Mouse (Mus musculus): ENCODE results near the gene Shroom4. TPM values are rescaled to one million over a fixed set of nuclear protein-coding genes. Genes with fewer than 3 reads are reported as not detected.

The Shroom4 gene
- polyA plus RNA-seq (2014; fragmentation: Nextera tagmentation; extraction: Ambion mirVana): 5.3 and 5.5 TPM in 2 replicates

- Histone ChIP-seq H3K4me2 (ENCODE audit: low read length) (peak within 1 kb of the TSS; percentile 66), H3K27ac (replicated peaks in 1 of 2; ENCODE audit: control insufficient read depth in 1 of 2, insufficient read depth in 1 of 2, low read depth in 2 of 2, low read length in 2 of 2) (peak within 1 kb of the TSS; percentile 77 to 78), H3K36me3 (ENCODE audit: control insufficient read depth, insufficient read depth, low read length) (no peaks in the 10 kb centered on the region), H3K9me3 (ENCODE audit: control insufficient read depth, low read length) (no peaks in the 10 kb centered on the region), H3K4me3 (ENCODE audit: control insufficient read depth in 1 of 2, insufficient read depth in 1 of 2, low read depth in 1 of 2, low read length in 2 of 2) (peak within 1 kb of the TSS; percentile 61 to 85), H3K27me3 (ENCODE audit: control insufficient read depth, insufficient read depth, low read length) (no peaks in the 10 kb centered on the region), H3K9ac (ENCODE audit: low read length) (peak within 1 kb of the TSS; percentile 78), H3K4me1 (ENCODE audit: control insufficient read depth in 2 of 2, insufficient read depth in 2 of 2, low read length in 2 of 2) (peaks cover 4% of the 10 kb centered on the region in 2 experiments; a peak in 2 of 4 replicates)
- ATAC-seq (ENCODE audit: insufficient number of reproducible peaks, insufficient read depth, low FRiP score, low read depth): peak; percentile 92
- 17% methylated on average over 48 of the region's 55 CpGs for WGBS
Observed at GRCm38 (mm10) chrX:6399626-6400397, at the start of gene Shroom4. Shroom4 (plus strand) TSS chrX:6399854.

DNA sequence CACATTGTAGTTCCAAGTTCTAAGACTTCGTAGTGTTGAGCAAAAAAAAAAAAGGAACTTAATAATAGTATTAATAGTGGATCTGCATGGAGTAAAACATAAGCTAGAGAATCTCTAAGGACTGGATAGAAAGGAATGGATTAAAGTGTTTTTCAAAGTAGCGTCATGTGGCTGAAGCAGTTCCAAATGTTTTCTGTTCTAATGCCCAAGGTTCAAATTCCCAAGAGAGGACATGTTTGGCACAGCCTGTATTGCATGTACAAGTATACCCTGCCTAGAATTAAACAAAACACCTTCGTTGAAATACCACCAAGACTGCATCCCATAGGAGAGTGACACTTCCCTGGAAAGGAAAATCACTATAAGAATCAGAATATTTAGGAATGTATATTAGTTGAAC, 42.8 kb upstream of the Shroom4 start:
- WGBS: 69% methylated on average over 3 of the region's 3 CpGs
- Histone ChIP-seq H3K4me1 (ENCODE audit: control insufficient read depth in 2 of 2, insufficient read depth in 2 of 2, low read length in 2 of 2) (no peaks in the 10 kb centered on the region), H3K27me3 (ENCODE audit: control insufficient read depth, insufficient read depth, low read length) (no peaks in the 10 kb centered on the region), H3K4me2 (ENCODE audit: low read length) (no peak overlapping the region), H3K9me3 (ENCODE audit: control insufficient read depth, low read length) (no peaks in the 10 kb centered on the region), H3K36me3 (ENCODE audit: control insufficient read depth, insufficient read depth, low read length) (no peaks in the 10 kb centered on the region), H3K27ac (replicated peaks in 1 of 2; ENCODE audit: control insufficient read depth in 1 of 2, insufficient read depth in 1 of 2, low read depth in 2 of 2, low read length in 2 of 2) (no peak overlapping the region), H3K9ac (ENCODE audit: low read length) (no peak overlapping the region), H3K4me3 (ENCODE audit: control insufficient read depth in 1 of 2, insufficient read depth in 1 of 2, low read depth in 1 of 2, low read length in 2 of 2) (no peak overlapping the region)
- ATAC-seq (ENCODE audit: insufficient number of reproducible peaks, insufficient read depth, low FRiP score, low read depth): no peak

GRCm38 (mm10) chrX:6357503-6358114, 42.0 kb upstream of the Shroom4 start:
- ATAC-seq (ENCODE audit: insufficient number of reproducible peaks, insufficient read depth, low FRiP score, low read depth): no peak
- Histone ChIP-seq H3K4me1 (ENCODE audit: control insufficient read depth in 2 of 2, insufficient read depth in 2 of 2, low read length in 2 of 2) (no peaks in the 10 kb centered on the region), H3K9ac (ENCODE audit: low read length) (no peak overlapping the region), H3K36me3 (ENCODE audit: control insufficient read depth, insufficient read depth, low read length) (no peaks in the 10 kb centered on the region), H3K4me2 (ENCODE audit: low read length) (no peak overlapping the region), H3K27ac (replicated peaks in 1 of 2; ENCODE audit: control insufficient read depth in 1 of 2, insufficient read depth in 1 of 2, low read depth in 2 of 2, low read length in 2 of 2) (no peak overlapping the region), H3K27me3 (ENCODE audit: control insufficient read depth, insufficient read depth, low read length) (no peaks in the 10 kb centered on the region), H3K4me3 (ENCODE audit: control insufficient read depth in 1 of 2, insufficient read depth in 1 of 2, low read depth in 1 of 2, low read length in 2 of 2) (no peak overlapping the region), H3K9me3 (ENCODE audit: control insufficient read depth, low read length) (no peaks in the 10 kb centered on the region)
- 65% methylated on average over 6 of the region's 6 CpGs for WGBS

- H3K27ac ChIP-seq (replicated peaks in 1 of 2; ENCODE audit: control insufficient read depth in 1 of 2, insufficient read depth in 1 of 2, low read depth in 2 of 2, low read length in 2 of 2): no peak overlapping the region
- H3K9ac ChIP-seq (ENCODE audit: low read length): no peak overlapping the region
- no peaks in the 10 kb centered on the region for H3K4me1 ChIP-seq (ENCODE audit: control insufficient read depth in 2 of 2, insufficient read depth in 2 of 2, low read length in 2 of 2)
- no peaks in the 10 kb centered on the region for H3K27me3 ChIP-seq (ENCODE audit: control insufficient read depth, insufficient read depth, low read length)
- no peak for ATAC-seq (ENCODE audit: insufficient number of reproducible peaks, insufficient read depth, low FRiP score, low read depth)
- H3K36me3 ChIP-seq (ENCODE audit: control insufficient read depth, insufficient read depth, low read length): no peaks in the 10 kb centered on the region
- H3K4me3 ChIP-seq (ENCODE audit: control insufficient read depth in 1 of 2, insufficient read depth in 1 of 2, low read depth in 1 of 2, low read length in 2 of 2): no peak overlapping the region
- WGBS: 39% methylated on average over 1 of the region's 1 CpGs
- no peak overlapping the region for H3K4me2 ChIP-seq (ENCODE audit: low read length)
- no peaks in the 10 kb centered on the region for H3K9me3 ChIP-seq (ENCODE audit: control insufficient read depth, low read length)
Observed at GRCm38 (mm10) chrX:6368822-6369221, 30.8 kb upstream of the Shroom4 start.

DNA sequence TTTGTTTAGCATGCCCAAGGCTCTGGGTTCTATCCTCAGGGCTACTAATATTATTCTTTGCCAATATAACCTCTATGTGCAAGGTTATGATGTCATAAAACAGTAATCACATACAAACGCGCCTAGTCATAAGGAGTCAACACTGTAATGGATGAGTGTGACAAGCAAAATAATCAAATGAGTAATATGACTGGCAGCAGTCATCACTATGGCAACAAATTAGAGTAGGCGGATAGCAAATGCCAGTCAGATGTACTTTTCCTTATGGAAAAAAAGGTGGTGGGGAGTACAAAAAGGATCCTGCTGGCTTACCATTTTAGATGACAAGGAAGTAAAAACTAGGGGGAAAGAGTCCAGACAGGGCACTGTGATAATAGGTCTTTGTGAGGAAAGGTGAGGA, 28.9 kb upstream of the Shroom4 start:
- ATAC-seq (ENCODE audit: insufficient number of reproducible peaks, insufficient read depth, low FRiP score, low read depth): no peak
- H3K27ac ChIP-seq (replicated peaks in 1 of 2; ENCODE audit: control insufficient read depth in 1 of 2, insufficient read depth in 1 of 2, low read depth in 2 of 2, low read length in 2 of 2): no peak overlapping the region
- H3K36me3 ChIP-seq (ENCODE audit: control insufficient read depth, insufficient read depth, low read length): no peaks in the 10 kb centered on the region
- no peaks in the 10 kb centered on the region for H3K27me3 ChIP-seq (ENCODE audit: control insufficient read depth, insufficient read depth, low read length)
- H3K4me2 ChIP-seq (ENCODE audit: low read length): no peak overlapping the region
- no peaks in the 10 kb centered on the region for H3K9me3 ChIP-seq (ENCODE audit: control insufficient read depth, low read length)
- H3K4me1 ChIP-seq (ENCODE audit: control insufficient read depth in 2 of 2, insufficient read depth in 2 of 2, low read length in 2 of 2): no peaks in the 10 kb centered on the region
- no peak overlapping the region for H3K9ac ChIP-seq (ENCODE audit: low read length)
- H3K4me3 ChIP-seq (ENCODE audit: control insufficient read depth in 1 of 2, insufficient read depth in 1 of 2, low read depth in 1 of 2, low read length in 2 of 2): no peak overlapping the region
- 85% methylated on average over 3 of the region's 3 CpGs for WGBS

DNA sequence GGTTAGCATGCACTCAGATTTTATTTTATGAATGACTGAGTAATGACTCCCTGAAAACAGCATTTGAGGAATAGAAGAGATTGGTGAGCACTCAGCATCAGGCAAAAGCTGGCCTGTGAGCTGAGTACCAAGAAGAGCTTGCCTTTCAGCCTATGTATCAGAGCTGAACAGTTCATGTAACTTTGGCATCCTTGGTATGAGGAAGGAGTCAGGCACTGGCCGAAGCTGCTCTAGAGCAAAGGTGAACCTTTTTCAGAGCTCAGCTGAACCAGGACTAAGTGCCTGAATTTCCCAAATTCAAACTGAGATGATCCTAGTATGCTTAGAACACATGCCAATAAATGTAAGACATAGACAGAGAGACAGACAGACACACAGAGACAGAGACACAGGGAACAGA, 5.8 kb upstream of the Shroom4 start:
- Histone ChIP-seq H3K27ac (replicated peaks in 1 of 2; ENCODE audit: control insufficient read depth in 1 of 2, insufficient read depth in 1 of 2, low read depth in 2 of 2, low read length in 2 of 2) (no peak overlapping the region), H3K4me3 (ENCODE audit: control insufficient read depth in 1 of 2, insufficient read depth in 1 of 2, low read depth in 1 of 2, low read length in 2 of 2) (no peak overlapping the region), H3K27me3 (ENCODE audit: control insufficient read depth, insufficient read depth, low read length) (no peaks in the 10 kb centered on the region), H3K36me3 (ENCODE audit: control insufficient read depth, insufficient read depth, low read length) (no peaks in the 10 kb centered on the region), H3K9ac (ENCODE audit: low read length) (no peak overlapping the region), H3K4me1 (ENCODE audit: control insufficient read depth in 2 of 2, insufficient read depth in 2 of 2, low read length in 2 of 2) (peaks cover 0 to under 1% of the 10 kb centered on the region in 2 experiments; a peak in 1 of 4 replicates), H3K9me3 (ENCODE audit: control insufficient read depth, low read length) (no peaks in the 10 kb centered on the region), H3K4me2 (ENCODE audit: low read length) (no peak overlapping the region)
- WGBS: 30% methylated on average over 1 of the region's 1 CpGs
- ATAC-seq (ENCODE audit: insufficient number of reproducible peaks, insufficient read depth, low FRiP score, low read depth): no peak

DNA sequence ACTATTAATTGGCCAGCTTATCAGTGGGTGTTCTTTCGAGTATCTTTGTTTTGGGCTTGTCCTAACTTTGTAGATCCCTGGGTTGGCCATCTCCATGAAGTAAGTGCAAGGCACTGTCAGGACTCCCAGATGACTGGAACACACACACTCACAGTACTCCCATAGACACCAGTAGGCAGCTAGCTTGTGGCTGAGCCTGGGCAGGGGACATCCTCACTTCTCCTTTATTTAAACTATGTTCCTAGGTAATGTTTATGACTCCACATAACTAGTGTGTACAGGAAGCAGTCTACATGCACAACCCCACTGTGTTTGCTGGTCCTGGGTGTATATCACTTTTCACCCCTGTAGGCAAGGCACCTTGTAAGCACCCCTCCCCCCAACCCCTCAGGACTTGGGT, 461 bp upstream of the Shroom4 start:
- WGBS: 20% methylated on average over 1 of the region's 1 CpGs
- Histone ChIP-seq H3K27me3 (ENCODE audit: control insufficient read depth, insufficient read depth, low read length) (no peaks in the 10 kb centered on the region), H3K9ac (ENCODE audit: low read length) (peak overlapping the region; percentile 61), H3K9me3 (ENCODE audit: control insufficient read depth, low read length) (no peaks in the 10 kb centered on the region), H3K36me3 (ENCODE audit: control insufficient read depth, insufficient read depth, low read length) (no peaks in the 10 kb centered on the region), H3K4me1 (ENCODE audit: control insufficient read depth in 2 of 2, insufficient read depth in 2 of 2, low read length in 2 of 2) (peaks cover 4% of the 10 kb centered on the region in 2 experiments; a peak in 2 of 4 replicates), H3K4me2 (ENCODE audit: low read length) (peak overlapping the region; percentile 66), H3K4me3 (ENCODE audit: control insufficient read depth in 1 of 2, insufficient read depth in 1 of 2, low read depth in 1 of 2, low read length in 2 of 2) (peak overlapping the region; percentile 61 to 85), H3K27ac (replicated peaks in 1 of 2; ENCODE audit: control insufficient read depth in 1 of 2, insufficient read depth in 1 of 2, low read depth in 2 of 2, low read length in 2 of 2) (peak overlapping the region; percentile 77 to 78)
- ATAC-seq (ENCODE audit: insufficient number of reproducible peaks, insufficient read depth, low FRiP score, low read depth): no peak
